Mouse (Mus musculus) small intestine, adult 2 months (tissue): ENCODE data around the gene Clec4g. TPM values are rescaled to one million over a fixed set of nuclear protein-coding genes. Genes with fewer than 3 reads are reported as not detected.

Experiments
- H3K27ac ChIP-seq: fragments of 200-500 bp; 2 replicates; pipeline ENCODE4 v1.5.1; 2012; ENCODE audit warnings: low read depth, low read length, control low read depth, inconsistent platforms; ENCODE audit not compliant: insufficient read depth
- H3K27me3 ChIP-seq: fragments of 200-500 bp; 2 replicates; pipeline ENCODE4 v1.6.1; 2012; ENCODE audit warnings: mild to moderate bottlenecking, moderate library complexity, low read length, inconsistent platforms; ENCODE audit not compliant: control insufficient read depth, insufficient read depth
- H3K36me3 ChIP-seq: fragments of 200-500 bp; 2 replicates; pipeline ENCODE4 v1.6.1; 2012; ENCODE audit warnings: mild to moderate bottlenecking, low read length, control low read depth, inconsistent platforms; ENCODE audit not compliant: control insufficient read depth, insufficient read depth
- H3K4me1 ChIP-seq: fragments of 200-500 bp; 2 replicates; pipeline ENCODE4 v1.6.1; 2012; ENCODE audit warnings: low read length, inconsistent platforms, mixed read lengths; ENCODE audit not compliant: control insufficient read depth, insufficient read depth, insufficient read length
- H3K4me3 ChIP-seq: fragments of 200-500 bp; 2 replicates; pipeline ENCODE4 v1.5.1; 2012; ENCODE audit warnings: low read depth, mild to moderate bottlenecking, control low read depth, inconsistent platforms, low read length, moderate library complexity
- CTCF ChIP-seq: fragments of 200-500 bp; IDR thresholded peaks from 2 replicates; pipeline ENCODE4 v1.5.1; 2012; ENCODE audit warnings: low read depth, mild to moderate bottlenecking, control low read depth, inconsistent platforms, low read length, moderate library complexity, mixed read lengths; ENCODE audit not compliant: insufficient replicate concordance, insufficient read length; ENCODE audit errors: extremely low read depth
- POLR2A ChIP-seq: fragments of 200-500 bp; IDR thresholded peaks from 2 replicates; pipeline ENCODE4 v1.6.1; 2012; ENCODE audit warnings: low read depth, mild to moderate bottlenecking, control low read depth, inconsistent platforms, low read length, moderate library complexity
- WGBS: fragments of 180-500 bp; shearing (Covaris S2); methylation state at CpG from one replicate; pipeline ENCODE4 v1.1.7; 2018; 5-methylcytosine and 5-hydroxymethylcytosine counted together
- polyA plus RNA-seq: library from polyadenylated mRNA; depleted of rRNA; stranded (reverse); fragments of >200 nt; gene quantifications from 2 replicates; pipeline ENCODE4 v1.2.3, GENCODE M21; 2012

Clec4g gene
- polyA plus RNA-seq, 1 experiment: not detected

DNA sequence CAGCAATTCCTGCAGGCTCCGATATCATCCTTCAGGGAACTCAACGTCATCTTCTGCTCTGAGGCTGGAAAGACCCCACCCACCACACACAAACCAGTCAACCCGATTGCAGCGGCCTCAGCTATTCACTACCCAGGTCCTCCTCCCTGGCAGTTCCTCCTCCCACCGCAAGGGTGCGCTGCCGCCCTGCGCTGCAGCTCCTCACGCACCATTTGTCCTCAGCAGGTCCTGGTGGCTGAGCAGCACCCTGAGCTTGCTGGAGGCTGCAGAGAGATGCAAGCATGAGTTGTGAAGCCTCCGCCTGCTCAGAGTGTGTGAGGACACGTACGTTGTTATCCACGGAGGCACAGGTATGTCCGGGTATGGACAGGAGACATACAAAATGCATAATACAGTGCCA lies 1.9 kb downstream of the Clec4g start:
- WGBS: 15% methylated on average over 14 of the region's 14 CpGs
- TF ChIP-seq POLR2A (no peak), CTCF (peak; percentile 92)
- Histone ChIP-seq H3K36me3 (no peaks in the 10 kb centered on the region), H3K4me3 (no peak overlapping the region), H3K27me3 (no peaks in the 10 kb centered on the region), H3K27ac (no peak overlapping the region), H3K4me1 (no peaks in the 10 kb centered on the region)

DNA sequence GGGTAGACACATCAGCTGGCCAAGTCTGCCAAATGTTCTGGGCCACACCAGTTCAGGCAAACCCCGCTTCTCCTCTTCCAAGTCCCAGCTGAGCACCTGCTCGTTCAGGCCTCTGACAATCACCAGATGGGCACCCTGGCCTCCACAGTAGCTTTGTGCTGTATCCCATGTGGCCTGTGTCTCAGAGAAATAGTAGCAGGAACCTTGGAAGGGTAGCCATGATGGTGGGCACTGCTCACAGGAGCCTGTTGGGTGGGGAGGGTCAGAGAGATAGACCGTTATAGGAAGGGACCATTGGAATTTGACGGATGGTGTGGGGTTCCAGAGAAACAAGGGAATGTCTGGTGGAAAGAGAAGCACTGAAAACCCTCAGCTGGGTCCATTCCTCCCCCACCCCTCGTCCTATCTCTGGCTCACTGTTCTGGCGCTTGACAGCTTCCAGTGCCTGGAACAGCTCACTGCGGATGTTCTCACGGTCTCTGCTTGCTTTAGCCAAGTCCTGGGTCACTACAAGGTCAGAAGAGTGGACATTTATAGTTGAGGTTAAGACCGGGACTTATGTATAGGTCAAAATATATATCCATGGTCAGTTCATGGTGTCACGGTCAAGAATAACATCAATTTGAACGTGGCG lies 3.0 kb downstream of the Clec4g start:
- H3K27ac ChIP-seq: no peak overlapping the region
- H3K4me3 ChIP-seq: no peak overlapping the region
- H3K27me3 ChIP-seq: no peaks in the 10 kb centered on the region
- TF ChIP-seq CTCF (no peak), POLR2A (no peak)
- no peaks in the 10 kb centered on the region for H3K36me3 ChIP-seq
- no peaks in the 10 kb centered on the region for H3K4me1 ChIP-seq
- 81% methylated on average over 12 of the region's 12 CpGs for WGBS

DNA sequence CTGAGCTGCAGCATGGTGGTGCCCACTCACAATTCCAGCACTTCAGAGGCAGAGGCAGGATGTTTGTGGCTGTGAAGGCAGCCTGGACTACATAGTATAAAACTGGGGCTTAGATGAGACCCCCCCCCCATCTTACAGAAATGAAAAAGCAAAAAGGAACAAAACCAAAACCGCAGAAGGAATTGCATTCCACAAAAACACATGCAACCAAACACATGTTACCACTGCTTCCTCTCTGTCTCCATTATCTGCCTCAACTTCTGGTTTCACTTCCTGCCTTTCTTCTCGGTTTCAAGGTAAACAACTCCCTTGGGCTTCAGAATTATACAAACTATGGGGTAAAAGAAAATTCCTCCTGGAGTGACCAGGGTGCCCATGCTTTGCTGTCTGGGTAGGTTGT lies 8.8 kb downstream of the Clec4g start:
- Histone ChIP-seq H3K4me3 (no peak overlapping the region), H3K27me3 (no peaks in the 10 kb centered on the region; the same call in 1 of the 2 replicates), H3K4me1 (no peaks in the 10 kb centered on the region), H3K36me3 (no peaks in the 10 kb centered on the region), H3K27ac (no peak overlapping the region)
- 35% methylated on average over 2 of the region's 2 CpGs for WGBS
- TF ChIP-seq POLR2A: no peak
- no peak for TF ChIP-seq CTCF

DNA sequence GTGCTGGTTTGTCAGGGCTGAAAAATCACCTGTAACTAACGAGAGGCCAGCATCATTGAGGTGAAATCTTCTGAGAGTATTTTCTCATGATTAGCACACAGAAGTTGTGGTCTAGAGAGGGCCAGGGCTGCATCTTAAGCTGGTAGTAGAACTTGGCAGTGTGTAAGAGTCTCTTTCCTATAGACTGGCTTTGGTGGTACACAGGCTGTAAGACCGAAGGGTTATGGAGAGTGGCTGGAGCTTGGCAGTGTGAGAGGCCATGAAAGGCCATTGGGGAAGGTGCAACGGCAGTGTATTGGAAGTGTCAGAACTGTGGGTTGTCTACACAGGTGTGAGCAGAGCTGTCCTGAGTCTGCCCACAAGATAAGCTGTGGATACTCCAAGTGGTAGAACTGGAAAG lies 10.1 kb downstream of the Clec4g start:
- no peaks in the 10 kb centered on the region for H3K4me1 ChIP-seq
- TF ChIP-seq CTCF: no peak
- no peak for TF ChIP-seq POLR2A
- H3K4me3 ChIP-seq: no peak overlapping the region
- H3K27ac ChIP-seq: no peak overlapping the region
- no peaks in the 10 kb centered on the region for H3K36me3 ChIP-seq
- 77% methylated on average over 3 of the region's 3 CpGs for WGBS
- no peaks in the 10 kb centered on the region; the same call in 1 of the 2 replicates for H3K27me3 ChIP-seq

DNA sequence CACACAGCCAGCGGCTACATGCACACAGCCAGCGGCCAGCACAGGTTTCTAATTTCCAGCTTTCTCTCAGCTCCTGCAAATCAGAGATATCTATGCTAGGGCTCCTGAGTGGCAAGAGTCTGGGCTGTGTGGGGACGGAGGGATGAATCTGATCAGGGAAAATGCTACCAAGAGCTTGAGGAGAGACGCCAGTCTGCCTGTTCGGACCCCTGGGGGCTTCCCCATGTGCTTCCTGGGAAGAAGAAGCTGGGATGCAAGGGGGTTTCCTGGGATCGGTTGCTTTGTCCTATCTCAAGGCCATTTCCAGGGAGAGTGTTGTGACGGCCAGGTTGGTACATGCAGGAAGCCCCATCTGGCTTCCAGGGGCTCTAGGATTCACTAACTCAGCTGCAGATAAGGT lies 12.8 kb downstream of the Clec4g start:
- Histone ChIP-seq H3K36me3 (no peaks in the 10 kb centered on the region), H3K4me1 (no peaks in the 10 kb centered on the region), H3K27ac (no peak overlapping the region), H3K4me3 (no peak overlapping the region), H3K27me3 (no peaks in the 10 kb centered on the region; the same call in 1 of the 2 replicates)
- TF ChIP-seq POLR2A: no peak
- TF ChIP-seq CTCF: no peak
- WGBS: 65% methylated on average over 7 of the region's 7 CpGs

DNA sequence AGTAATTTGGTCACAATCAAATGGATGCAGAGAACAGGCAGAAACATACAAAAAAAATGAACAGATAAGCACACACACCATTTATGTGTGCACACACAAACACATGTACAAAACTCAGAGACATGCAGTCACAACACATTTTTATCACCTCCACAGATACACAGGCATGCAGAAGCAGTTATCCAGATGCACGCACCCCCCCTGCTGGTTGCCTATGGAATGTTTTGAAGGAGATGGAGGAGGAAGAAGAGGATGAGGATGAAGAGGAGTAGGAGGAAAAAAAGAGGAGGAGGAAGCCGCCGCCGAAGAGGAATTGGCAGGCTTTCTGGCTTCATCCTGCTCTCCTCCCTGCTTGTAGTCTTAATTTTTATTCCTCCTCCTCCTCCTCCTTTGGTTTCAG lies 14.7 kb downstream of the Clec4g start:
- H3K27me3 ChIP-seq: no peaks in the 10 kb centered on the region; the same call in 1 of the 2 replicates
- H3K36me3 ChIP-seq: no peaks in the 10 kb centered on the region
- peak; percentile 17; the same call in 1 of the 2 replicates for TF ChIP-seq CTCF
- TF ChIP-seq POLR2A: no peak
- no peak overlapping the region for H3K27ac ChIP-seq
- 55% methylated on average over 4 of the region's 4 CpGs for WGBS
- H3K4me1 ChIP-seq: no peaks in the 10 kb centered on the region
- no peak overlapping the region for H3K4me3 ChIP-seq

DNA sequence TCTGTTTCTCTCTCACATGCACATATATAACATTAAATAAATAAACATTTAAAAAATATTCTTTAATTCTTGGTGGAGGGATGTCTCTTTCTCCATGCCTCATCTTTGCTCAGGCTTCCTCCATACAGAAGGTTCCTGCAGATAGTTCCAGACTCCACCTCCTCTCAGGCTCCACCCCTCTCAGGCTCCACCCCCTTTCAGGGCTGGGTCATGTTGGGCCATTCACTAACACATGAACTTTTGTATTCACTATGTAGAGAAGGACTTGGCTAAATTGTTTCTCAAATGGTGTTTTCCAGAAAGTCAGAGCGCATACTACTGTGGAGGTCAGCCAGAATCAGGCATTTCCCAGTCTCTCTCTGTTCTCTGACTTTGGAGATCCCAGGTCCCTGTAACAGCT lies 19.0 kb downstream of the Clec4g start:
- no peaks in the 10 kb centered on the region for H3K27me3 ChIP-seq
- WGBS: 83% methylated on average over 1 of the region's 1 CpGs
- no peaks in the 10 kb centered on the region for H3K4me1 ChIP-seq
- H3K27ac ChIP-seq: no peak overlapping the region
- H3K36me3 ChIP-seq: no peaks in the 10 kb centered on the region
- TF ChIP-seq CTCF (no peak), POLR2A (no peak)
- H3K4me3 ChIP-seq: no peak overlapping the region

DNA sequence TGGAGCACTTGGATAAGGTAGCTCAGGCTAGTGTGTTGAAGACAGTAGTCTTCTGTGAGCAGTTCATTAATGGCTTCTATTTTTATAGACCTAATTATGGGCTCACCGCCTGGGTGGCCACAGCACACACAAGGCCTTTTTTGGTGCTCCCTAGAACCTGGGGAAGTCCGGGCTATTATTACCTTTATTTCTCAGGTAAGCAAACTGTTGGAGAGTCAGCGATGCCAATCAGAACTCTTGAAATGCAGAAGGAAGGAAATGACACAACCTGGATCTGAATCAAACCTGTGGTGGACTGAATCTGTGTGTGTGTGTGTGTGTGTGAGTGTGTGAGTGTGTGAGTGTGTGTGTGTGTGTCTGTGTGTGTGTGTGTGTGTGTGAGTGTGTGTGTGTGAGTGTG lies 26.3 kb downstream of the Clec4g start, which contains the start of gene Fcer2a:
TSS of gene Fcer2a (minus strand) at position 55 of the 400 bp plus-strand sequence.
- Histone ChIP-seq H3K27me3 (no peaks in the 10 kb centered on the region), H3K4me1 (no peaks in the 10 kb centered on the region), H3K27ac (no peak within 1 kb of the TSS), H3K36me3 (no peaks in the 10 kb centered on the region), H3K4me3 (no peak within 1 kb of the TSS)
- 62% methylated on average over 3 of the region's 3 CpGs for WGBS
- TF ChIP-seq CTCF (no peak), POLR2A (no peak)
